Mouse (Mus musculus): ENCODE data around the gene Gm37419. TPM values are rescaled to one million over a fixed set of nuclear protein-coding genes. Genes with fewer than 3 reads are reported as not detected.
A peak's percentile ranks its signal among the peaks of the same experiment; 100 is the strongest.

Gm37419 gene
- polyA plus RNA-seq, 1 experiment from 2014 or later = not detected

GRCm38 (mm10) chr16:23981925-23982851 is 6.1 kb upstream of the Gm37419 start:
- Histone ChIP-seq H3K9ac (replicated peaks; ENCODE audit: low read depth, low read length) (no peak overlapping the region; the same call in 1 of the 2 replicates), H3K27ac (ENCODE audit: low read length) (no peak overlapping the region)

GRCm38 (mm10) chr16:23982891-23983588 is 5.2 kb upstream of the Gm37419 start:
- no peaks in the 10 kb centered on the region for H3K9me3 ChIP-seq (ENCODE audit: control insufficient read depth, low read depth, low read length)
- no peak overlapping the region for H3K9ac ChIP-seq (replicated peaks; ENCODE audit: low read depth, low read length)
- H3K27ac ChIP-seq (ENCODE audit: low read length) = no peak overlapping the region
- peaks cover 38% of the 10 kb centered on the region for H3K4me1 ChIP-seq (ENCODE audit: control insufficient read depth, insufficient read depth, low read length)
- peak overlapping the region; percentile 87 for H3K4me2 ChIP-seq (replicated peaks; ENCODE audit: low read depth, low read length)
- H3K4me3 ChIP-seq (ENCODE audit: low read depth, low read length) = peak overlapping the region; percentile 34
- H3K36me3 ChIP-seq (ENCODE audit: control insufficient read depth, insufficient read depth, low read length) = no peaks in the 10 kb centered on the region
- no peak for ATAC-seq (ENCODE audit: insufficient number of reproducible peaks, insufficient read depth, low FRiP score, low read depth)
- H3K27me3 ChIP-seq (ENCODE audit: control insufficient read depth, insufficient read depth, low read length) = 0 out of 2 replicates have a peak, but pooled peaks cover 6% of the 10 kb centered on the region
- under 1% methylated on average over 33 of the region's 33 CpGs for WGBS

More at GRCm38 (mm10) chr16:23981925-23982851, 6.1 kb upstream of the Gm37419 start:
- Histone ChIP-seq H3K4me3 (ENCODE audit: low read depth, low read length) (peak overlapping the region; percentile 34), H3K9me3 (ENCODE audit: control insufficient read depth, low read depth, low read length) (no peaks in the 10 kb centered on the region), H3K4me1 (ENCODE audit: control insufficient read depth, insufficient read depth, low read length) (peaks cover 38% of the 10 kb centered on the region), H3K4me2 (replicated peaks; ENCODE audit: low read depth, low read length) (peak overlapping the region; percentile 87), H3K36me3 (ENCODE audit: control insufficient read depth, insufficient read depth, low read length) (no peaks in the 10 kb centered on the region), H3K27me3 (ENCODE audit: control insufficient read depth, insufficient read depth, low read length) (0 out of 2 replicates have a peak, but pooled peaks cover 6% of the 10 kb centered on the region)
- WGBS = 3% methylated on average over 28 of the region's 28 CpGs
- peak; percentile 74 for ATAC-seq (ENCODE audit: insufficient number of reproducible peaks, insufficient read depth, low FRiP score, low read depth)

GRCm38 (mm10) chr16:23984183-23984582 is 4.1 kb upstream of the Gm37419 start:
- peak; percentile 53; the same call in 1 of the 2 replicates for ATAC-seq (ENCODE audit: insufficient number of reproducible peaks, insufficient read depth, low FRiP score, low read depth)
- Histone ChIP-seq H3K4me3 (ENCODE audit: low read depth, low read length) (peak overlapping the region; percentile 37), H3K4me2 (replicated peaks; ENCODE audit: low read depth, low read length) (peak overlapping the region; percentile 98), H3K9ac (replicated peaks; ENCODE audit: low read depth, low read length) (no peak overlapping the region; the same call in 1 of the 2 replicates), H3K27ac (ENCODE audit: low read length) (no peak overlapping the region), H3K4me1 (ENCODE audit: control insufficient read depth, insufficient read depth, low read length) (peaks cover 38% of the 10 kb centered on the region), H3K27me3 (ENCODE audit: control insufficient read depth, insufficient read depth, low read length) (0 out of 2 replicates have a peak, but pooled peaks cover 2% of the 10 kb centered on the region), H3K36me3 (ENCODE audit: control insufficient read depth, insufficient read depth, low read length) (no peaks in the 10 kb centered on the region), H3K9me3 (ENCODE audit: control insufficient read depth, low read depth, low read length) (no peaks in the 10 kb centered on the region)
- WGBS = under 1% methylated on average over 22 of the region's 22 CpGs

GRCm38 (mm10) chr16:23984760-23985466 is 3.4 kb upstream of the Gm37419 start:
- H3K27ac ChIP-seq (ENCODE audit: low read length) = no peak overlapping the region

GRCm38 (mm10) chr16:23985467-23985861 is 2.8 kb upstream of the Gm37419 start:
- Histone ChIP-seq H3K4me2 (replicated peaks; ENCODE audit: low read depth, low read length) (no peak overlapping the region), H3K36me3 (ENCODE audit: control insufficient read depth, insufficient read depth, low read length) (no peaks in the 10 kb centered on the region), H3K4me1 (ENCODE audit: control insufficient read depth, insufficient read depth, low read length) (peaks cover 44% of the 10 kb centered on the region), H3K9ac (replicated peaks; ENCODE audit: low read depth, low read length) (no peak overlapping the region), H3K4me3 (ENCODE audit: low read depth, low read length) (peak overlapping the region; percentile 37; the same call in 1 of the 2 replicates), H3K9me3 (ENCODE audit: control insufficient read depth, low read depth, low read length) (no peaks in the 10 kb centered on the region), H3K27ac (ENCODE audit: low read length) (no peak overlapping the region), H3K27me3 (ENCODE audit: control insufficient read depth, insufficient read depth, low read length) (0 out of 2 replicates have a peak, but pooled peaks cover 2% of the 10 kb centered on the region)
- no peak for ATAC-seq (ENCODE audit: insufficient number of reproducible peaks, insufficient read depth, low FRiP score, low read depth)
- 5% methylated on average over 6 of the region's 6 CpGs for WGBS

More at GRCm38 (mm10) chr16:23984760-23985466, 3.4 kb upstream of the Gm37419 start:
- Histone ChIP-seq H3K9ac (replicated peaks; ENCODE audit: low read depth, low read length) (peak overlapping the region; percentile 1; the same call in 1 of the 2 replicates), H3K4me3 (ENCODE audit: low read depth, low read length) (peak overlapping the region; percentile 37), H3K9me3 (ENCODE audit: control insufficient read depth, low read depth, low read length) (no peaks in the 10 kb centered on the region), H3K4me2 (replicated peaks; ENCODE audit: low read depth, low read length) (peak overlapping the region; percentile 98), H3K4me1 (ENCODE audit: control insufficient read depth, insufficient read depth, low read length) (peaks cover 40% of the 10 kb centered on the region), H3K36me3 (ENCODE audit: control insufficient read depth, insufficient read depth, low read length) (no peaks in the 10 kb centered on the region), H3K27me3 (ENCODE audit: control insufficient read depth, insufficient read depth, low read length) (0 out of 2 replicates have a peak, but pooled peaks cover 2% of the 10 kb centered on the region)
- WGBS = 1% methylated on average over 22 of the region's 22 CpGs
- no peak for ATAC-seq (ENCODE audit: insufficient number of reproducible peaks, insufficient read depth, low FRiP score, low read depth)

GRCm38 (mm10) chr16:23986176-23986575 is 2.1 kb upstream of the Gm37419 start:
- Histone ChIP-seq H3K27me3 (ENCODE audit: control insufficient read depth, insufficient read depth, low read length) (0 out of 2 replicates have a peak, but pooled peaks cover 2% of the 10 kb centered on the region), H3K4me3 (ENCODE audit: low read depth, low read length) (peak overlapping the region; percentile 72; the same call in 1 of the 2 replicates), H3K27ac (ENCODE audit: low read length) (no peak overlapping the region), H3K36me3 (ENCODE audit: control insufficient read depth, insufficient read depth, low read length) (no peaks in the 10 kb centered on the region), H3K9ac (replicated peaks; ENCODE audit: low read depth, low read length) (no peak overlapping the region), H3K4me1 (ENCODE audit: control insufficient read depth, insufficient read depth, low read length) (peaks cover 37% of the 10 kb centered on the region), H3K4me2 (replicated peaks; ENCODE audit: low read depth, low read length) (peak overlapping the region; percentile 86), H3K9me3 (ENCODE audit: control insufficient read depth, low read depth, low read length) (no peaks in the 10 kb centered on the region)
- 12% methylated on average over 3 of the region's 3 CpGs for WGBS
- ATAC-seq (ENCODE audit: insufficient number of reproducible peaks, insufficient read depth, low FRiP score, low read depth) = no peak

- Histone ChIP-seq H3K4me1 (ENCODE audit: control insufficient read depth, insufficient read depth, low read length) (peaks cover 36% of the 10 kb centered on the region; the same call in 1 of the 2 replicates), H3K9me3 (ENCODE audit: control insufficient read depth, low read depth, low read length) (no peaks in the 10 kb centered on the region), H3K36me3 (ENCODE audit: control insufficient read depth, insufficient read depth, low read length) (no peaks in the 10 kb centered on the region), H3K9ac (replicated peaks; ENCODE audit: low read depth, low read length) (peak overlapping the region; percentile 79; the same call in 1 of the 2 replicates), H3K4me2 (replicated peaks; ENCODE audit: low read depth, low read length) (peak overlapping the region; percentile 86), H3K4me3 (ENCODE audit: low read depth, low read length) (peak overlapping the region; percentile 72), H3K27me3 (ENCODE audit: control insufficient read depth, insufficient read depth, low read length) (0 out of 2 replicates have a peak, but pooled peaks cover 2% of the 10 kb centered on the region), H3K27ac (ENCODE audit: low read length) (no peak overlapping the region)
- under 1% methylated on average over 17 of the region's 17 CpGs for WGBS
- no peak for ATAC-seq (ENCODE audit: insufficient number of reproducible peaks, insufficient read depth, low FRiP score, low read depth)
These were observed 1.4 kb upstream of the Gm37419 start for GRCm38 (mm10) chr16:23986871-23987270.

Measured in stomach, embryonic 14.5 days (tissue).